Mouse (Mus musculus) limb, embryonic 12.5 days (tissue): ENCODE data around the gene Opcml. TPM values are rescaled to one million over a fixed set of nuclear protein-coding genes. Genes with fewer than 3 reads are reported as not detected.

ENCODE experiments used
- ATAC-seq: fragments of 200-750 bp; cut with Nextera tagmentation; 2 replicates; pipeline ENCODE4 v1.8.0; 2017; ENCODE audit warnings: low read depth, moderate TSS enrichment; ENCODE audit not compliant: insufficient number of reproducible peaks, insufficient read depth, low FRiP score, low TSS enrichment
- H3K27ac ChIP-seq: fragments of 300-500 bp; sonication (generic); 2 replicates; pipeline ENCODE4 v1.5.1; 2016; ENCODE audit warnings: mild to moderate bottlenecking, moderate library complexity
- H3K27me3 ChIP-seq: fragments of 300-500 bp; sonication (generic); 2 replicates; pipeline ENCODE4 v1.6.1; 2016; ENCODE audit warnings: mild to moderate bottlenecking, moderate library complexity
- H3K36me3 ChIP-seq: fragments of 300-500 bp; sonication (generic); 2 replicates; pipeline ENCODE4 v1.6.1; 2016; ENCODE audit warnings: mild to moderate bottlenecking, moderate library complexity
- H3K4me1 ChIP-seq: fragments of 300-500 bp; sonication (generic); replicated peaks from 2 replicates; pipeline ENCODE4 v1.6.1; 2016
- H3K4me2 ChIP-seq: fragments of 300-500 bp; sonication (generic); 2 replicates; pipeline ENCODE4 v1.6.1; 2016; ENCODE audit warnings: mild to moderate bottlenecking, moderate library complexity
- H3K4me3 ChIP-seq: fragments of 300-500 bp; sonication (generic); replicated peaks from 2 replicates; pipeline ENCODE4 v1.5.1; 2016; ENCODE audit warnings: mild to moderate bottlenecking
- H3K9ac ChIP-seq: fragments of 300-500 bp; sonication (generic); replicated peaks from 2 replicates; pipeline ENCODE4 v1.6.1; 2016; ENCODE audit warnings: mild to moderate bottlenecking, moderate library complexity
- H3K9me3 ChIP-seq: fragments of 300-500 bp; sonication (generic); 2 replicates; pipeline ENCODE4 v1.6.1; 2016; ENCODE audit warnings: mild to moderate bottlenecking, moderate library complexity
- WGBS: fragments of 180-500 bp; shearing (Covaris S2); methylation state at CpG from one replicate; pipeline ENCODE4 v1.1.7; 2016; 5-methylcytosine and 5-hydroxymethylcytosine counted together
- polyA plus RNA-seq: library from polyadenylated mRNA; unstranded; fragments of >200 nt; fragmentation: Nextera tagmentation; extraction: Ambion mirVana; gene quantifications from 2 replicates; pipeline ENCODE4 v1.2.1, GENCODE M21; 2016

Opcml gene
- polyA plus RNA-seq, 1 experiment from 2014 or later, result 1.6 TPM

DNA sequence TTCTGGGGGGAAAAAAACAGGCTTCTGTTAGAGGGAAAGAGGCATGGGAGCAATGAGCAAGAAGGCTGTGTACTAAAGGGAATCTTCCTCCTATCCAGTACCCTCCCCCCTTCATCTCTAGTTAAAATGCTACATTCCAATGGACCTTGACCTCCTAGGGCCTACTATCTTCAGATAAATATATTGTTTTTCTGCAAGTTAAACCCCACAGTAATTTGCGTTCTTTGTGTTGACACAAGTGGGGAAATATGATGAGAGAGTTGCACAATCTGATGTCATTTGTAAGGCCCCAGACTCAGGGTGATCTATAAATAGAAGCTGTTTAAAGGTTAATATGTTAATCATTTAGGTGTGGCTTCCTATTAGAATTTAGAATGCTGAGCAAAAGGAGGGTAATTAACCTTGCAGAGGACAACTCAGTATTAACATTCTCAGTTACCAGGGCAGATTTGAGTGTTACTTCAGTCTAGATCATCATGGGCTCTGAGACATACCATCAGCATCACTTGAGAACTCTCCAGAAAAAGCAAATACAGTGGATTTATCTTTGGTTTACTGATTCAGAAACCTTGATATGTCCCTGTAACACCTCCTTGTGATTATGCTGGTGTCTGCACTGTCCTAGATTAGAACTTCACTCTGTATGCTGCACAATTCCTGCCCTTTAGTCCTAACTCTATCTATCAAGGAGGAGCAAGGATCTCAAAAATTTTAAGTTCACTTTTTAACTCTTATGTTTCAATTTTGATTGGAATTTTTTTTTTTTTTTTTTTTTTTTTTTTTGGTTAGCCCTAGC is 762.0 kb downstream of the Opcml start:
- H3K9me3 ChIP-seq, result no peaks in the 10 kb centered on the region
- ATAC-seq, result no peak
- WGBS, result 81% methylated on average over 1 of the region's 1 CpGs
- no peak overlapping the region for H3K4me3 ChIP-seq
- H3K36me3 ChIP-seq, result no peaks in the 10 kb centered on the region
- H3K27ac ChIP-seq, result no peak overlapping the region
- H3K9ac ChIP-seq, result no peak overlapping the region
- H3K27me3 ChIP-seq, result no peaks in the 10 kb centered on the region
- H3K4me1 ChIP-seq, result no peaks in the 10 kb centered on the region
- H3K4me2 ChIP-seq, result no peak overlapping the region

DNA sequence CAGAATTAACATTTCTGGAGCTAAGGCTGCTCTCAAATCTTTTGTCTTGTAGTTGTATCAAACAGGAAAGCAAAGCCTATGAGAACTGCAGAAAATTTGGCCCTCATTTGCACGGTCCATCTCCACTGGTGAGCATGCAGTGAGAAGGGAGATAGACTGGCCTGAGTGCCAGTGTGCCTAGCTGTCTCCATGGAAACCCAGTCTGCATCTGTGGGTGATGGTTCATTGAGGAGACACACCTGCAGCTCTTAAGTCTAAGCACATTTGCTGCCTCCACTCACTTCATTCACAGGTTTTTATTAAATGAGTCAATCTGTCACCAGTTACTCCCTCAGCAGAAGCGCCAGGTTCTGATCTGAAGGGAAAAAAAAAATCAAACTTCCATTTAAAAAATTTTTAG is 768.1 kb downstream of the Opcml start:
- no peak for ATAC-seq
- Histone ChIP-seq H3K36me3 (no peaks in the 10 kb centered on the region), H3K4me2 (no peak overlapping the region), H3K27ac (no peak overlapping the region), H3K9me3 (no peaks in the 10 kb centered on the region), H3K27me3 (no peaks in the 10 kb centered on the region), H3K9ac (no peak overlapping the region), H3K4me1 (no peaks in the 10 kb centered on the region), H3K4me3 (no peak overlapping the region)
- 93% methylated on average over 2 of the region's 2 CpGs for whole genome bisulfite sequencing

DNA sequence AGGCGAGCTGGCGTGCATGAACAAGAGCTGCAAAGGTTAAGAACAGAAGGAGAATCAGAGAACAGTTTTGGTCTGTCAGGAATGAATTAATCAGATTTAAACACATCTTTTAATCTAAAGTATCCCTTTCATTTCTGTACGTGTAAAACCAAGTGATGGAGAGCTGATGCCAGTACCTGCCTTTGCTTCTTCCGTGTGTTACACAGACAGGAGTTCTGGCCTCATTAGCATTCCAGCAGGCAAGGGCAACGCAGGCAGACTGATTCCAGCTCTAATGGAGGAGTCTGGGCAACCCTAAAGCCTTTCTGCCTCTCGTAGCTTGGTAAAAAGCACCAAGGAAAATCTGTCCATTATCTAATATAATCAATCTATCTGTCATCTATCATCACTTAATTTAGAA is 771.2 kb downstream of the Opcml start:
- H3K4me1 ChIP-seq, result no peaks in the 10 kb centered on the region
- WGBS, result 60% methylated on average over 6 of the region's 6 CpGs

DNA sequence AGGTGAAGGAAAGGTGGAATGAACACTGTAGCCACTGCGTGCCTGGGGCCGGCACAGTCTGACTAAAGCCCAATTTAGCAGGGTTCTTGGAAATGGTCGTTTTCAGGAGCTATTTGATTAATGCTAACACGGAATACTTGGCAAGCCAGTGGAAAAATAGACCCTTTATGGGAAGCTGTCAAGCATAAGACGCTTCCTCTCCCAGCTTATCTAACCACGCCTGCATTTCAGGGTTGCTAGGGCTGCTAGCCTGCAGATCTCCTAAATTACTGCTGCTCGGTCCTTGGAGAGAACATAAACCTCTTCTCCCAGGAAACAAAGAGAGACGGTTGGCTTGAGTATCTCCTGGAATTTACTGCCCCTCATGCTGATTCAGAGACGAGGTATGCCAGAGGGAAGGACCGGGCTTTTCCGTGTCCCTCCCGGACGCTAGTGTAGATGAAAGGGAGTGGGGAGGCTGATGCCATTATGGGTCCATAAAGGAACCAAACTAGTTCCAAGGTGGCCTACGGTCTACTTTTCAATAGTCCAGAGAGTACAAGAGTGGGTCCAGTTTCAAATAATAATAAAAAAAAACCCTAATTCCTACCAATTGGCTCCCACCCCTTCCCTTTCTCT is 772.6 kb downstream of the Opcml start:
- 34% methylated on average over 14 of the region's 14 CpGs for WGBS
- no peak overlapping the region for H3K9ac ChIP-seq
- H3K4me2 ChIP-seq, result no peak overlapping the region
- H3K4me1 ChIP-seq, result no peaks in the 10 kb centered on the region
- no peak overlapping the region for H3K27ac ChIP-seq
- no peaks in the 10 kb centered on the region for H3K9me3 ChIP-seq
- H3K27me3 ChIP-seq, result no peaks in the 10 kb centered on the region
- no peak overlapping the region for H3K4me3 ChIP-seq
- no peaks in the 10 kb centered on the region for H3K36me3 ChIP-seq
- no peak for ATAC-seq

More for the DNA sequence above, 771.2 kb downstream of the Opcml start:
- no peak overlapping the region for H3K4me3 ChIP-seq
- no peak overlapping the region for H3K4me2 ChIP-seq
- H3K9ac ChIP-seq, result no peak overlapping the region
- no peak for ATAC-seq
- H3K27ac ChIP-seq, result no peak overlapping the region
- no peaks in the 10 kb centered on the region for H3K36me3 ChIP-seq
- H3K27me3 ChIP-seq, result no peaks in the 10 kb centered on the region
- H3K9me3 ChIP-seq, result no peaks in the 10 kb centered on the region

DNA sequence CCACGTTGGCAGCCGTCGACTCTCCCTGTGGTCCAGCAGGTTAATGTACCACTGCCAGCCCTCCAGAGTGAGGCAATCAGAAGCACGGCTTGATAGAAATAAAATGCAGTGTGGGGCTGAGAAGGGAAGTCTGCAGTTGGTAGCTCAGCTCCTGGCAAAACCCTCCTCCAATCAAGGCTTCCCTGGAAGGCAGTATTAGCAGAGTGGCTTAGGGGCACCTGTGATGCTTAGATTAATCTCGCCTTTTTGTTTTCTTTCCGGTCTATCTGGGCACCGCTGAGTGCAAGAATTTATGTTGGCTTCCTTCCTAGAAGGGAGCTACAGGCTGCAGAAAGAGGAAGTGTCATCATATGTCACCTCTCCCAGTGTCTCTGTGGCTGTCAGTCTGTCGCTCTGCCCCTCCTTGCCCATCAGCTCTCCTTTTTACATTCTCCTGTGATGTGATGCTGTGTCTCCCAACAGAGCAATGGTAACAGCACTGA is 778.5 kb downstream of the Opcml start:
- H3K4me2 ChIP-seq, result no peak overlapping the region
- H3K4me1 ChIP-seq, result peaks cover 17% of the 10 kb centered on the region
- no peaks in the 10 kb centered on the region for H3K36me3 ChIP-seq
- H3K27me3 ChIP-seq, result no peaks in the 10 kb centered on the region
- 15% methylated on average over 8 of the region's 8 CpGs for WGBS
- H3K9ac ChIP-seq, result no peak overlapping the region
- no peaks in the 10 kb centered on the region for H3K9me3 ChIP-seq
- H3K4me3 ChIP-seq, result no peak overlapping the region
- H3K27ac ChIP-seq, result no peak overlapping the region
- no peak for ATAC-seq

DNA sequence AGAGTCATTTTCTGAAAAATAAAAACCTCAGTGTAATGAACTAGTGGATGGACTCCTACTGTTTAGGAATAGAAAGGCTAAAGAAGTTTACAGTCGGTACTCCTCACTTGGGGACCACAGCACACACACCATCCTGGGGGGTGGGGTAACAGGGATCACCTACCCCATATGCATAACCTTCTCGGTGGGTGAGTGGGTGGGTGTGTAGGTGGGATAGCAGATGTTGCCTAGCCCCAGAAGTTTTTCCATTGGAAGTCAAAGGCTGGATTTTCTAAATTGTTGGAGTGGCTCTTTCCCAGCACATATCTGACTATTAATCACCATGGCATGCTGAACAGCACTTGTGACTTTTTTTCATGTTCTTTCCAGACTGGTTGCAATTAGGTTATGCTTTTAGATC is 779.2 kb downstream of the Opcml start:
- ATAC-seq, result no peak
- Histone ChIP-seq H3K27ac (no peak overlapping the region), H3K9me3 (no peaks in the 10 kb centered on the region), H3K4me3 (no peak overlapping the region), H3K36me3 (no peaks in the 10 kb centered on the region), H3K27me3 (no peaks in the 10 kb centered on the region), H3K4me2 (no peak overlapping the region), H3K4me1 (peaks cover 17% of the 10 kb centered on the region), H3K9ac (no peak overlapping the region)
- 10% methylated on average over 2 of the region's 2 CpGs for WGBS

DNA sequence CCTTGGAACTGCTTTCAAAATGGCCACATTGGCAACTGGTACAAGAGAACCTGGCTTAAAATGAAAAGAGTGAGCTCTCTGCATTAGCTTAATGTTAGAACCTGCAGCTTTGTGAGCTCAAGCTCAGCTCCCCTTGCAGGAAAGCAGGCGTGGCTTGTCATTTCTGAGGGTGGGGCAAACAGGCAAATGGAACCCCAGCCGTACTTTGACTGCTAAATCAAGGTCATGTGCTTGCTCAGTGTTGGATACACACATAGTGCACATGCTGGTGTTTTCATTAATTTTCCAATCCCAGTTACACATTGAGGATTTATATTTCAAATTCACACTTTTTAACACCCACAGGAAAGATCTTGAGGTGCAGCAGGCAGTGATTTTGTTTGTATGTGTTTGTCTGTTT is 781.1 kb downstream of the Opcml start:
- WGBS, result 65% methylated on average over 2 of the region's 2 CpGs

DNA sequence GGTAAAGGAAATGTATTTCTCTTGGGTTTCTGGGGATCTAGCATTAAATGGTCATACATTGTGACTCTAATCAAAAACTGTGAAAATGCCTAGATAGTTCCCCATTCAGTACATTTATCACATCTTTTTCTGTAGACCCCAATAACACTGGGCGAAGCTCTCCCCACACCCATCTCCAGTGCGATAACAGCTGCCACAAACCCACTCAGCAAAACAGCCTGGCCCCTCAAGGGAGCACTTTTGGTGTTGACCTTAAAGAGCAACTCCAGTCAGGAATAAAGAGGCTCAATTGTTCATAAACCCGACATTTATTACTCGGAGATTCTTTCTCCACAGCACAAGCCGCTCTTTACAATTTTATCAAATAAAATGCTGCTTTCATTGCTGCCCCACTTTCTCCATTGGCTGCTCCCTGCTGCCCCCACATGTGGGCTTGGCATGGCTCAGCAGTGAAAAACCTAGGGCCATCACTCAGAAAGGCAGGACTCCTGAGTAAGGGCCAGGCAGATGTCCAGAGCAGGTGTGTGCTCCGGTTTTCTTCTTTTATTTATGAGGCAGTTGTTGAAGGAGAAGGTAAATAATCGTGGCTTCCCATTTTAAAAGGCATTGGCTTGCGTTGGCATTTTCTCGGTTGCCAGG is 781.7 kb downstream of the Opcml start:
- peaks cover 17% of the 10 kb centered on the region for H3K4me1 ChIP-seq

More for the DNA sequence above, 781.1 kb downstream of the Opcml start:
- ATAC-seq, result no peak
- H3K27me3 ChIP-seq, result no peaks in the 10 kb centered on the region
- no peak overlapping the region for H3K27ac ChIP-seq
- H3K36me3 ChIP-seq, result no peaks in the 10 kb centered on the region
- peaks cover 17% of the 10 kb centered on the region for H3K4me1 ChIP-seq
- H3K4me3 ChIP-seq, result no peak overlapping the region
- H3K4me2 ChIP-seq, result no peak overlapping the region
- no peak overlapping the region for H3K9ac ChIP-seq
- H3K9me3 ChIP-seq, result no peaks in the 10 kb centered on the region

DNA sequence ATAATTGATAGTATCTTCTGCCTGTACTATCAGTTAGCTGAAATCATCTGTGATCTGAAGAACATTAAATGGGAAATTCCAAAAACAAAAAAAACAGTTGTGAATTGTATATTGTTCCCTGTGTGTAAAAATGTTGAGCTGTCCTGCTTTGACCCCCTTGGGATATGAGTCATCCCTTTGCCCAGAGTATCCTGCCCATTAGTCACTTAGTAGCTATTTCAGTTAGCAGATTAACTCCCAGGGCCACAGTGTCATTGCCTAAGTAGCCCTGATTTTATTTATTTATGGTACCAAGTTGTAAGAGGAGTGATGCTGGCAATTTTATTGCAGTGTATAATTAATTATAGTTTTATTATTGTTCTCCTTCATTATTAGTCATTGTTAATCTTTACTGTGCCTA is 788.2 kb downstream of the Opcml start:
- no peaks in the 10 kb centered on the region for H3K4me1 ChIP-seq
- no peak overlapping the region for H3K9ac ChIP-seq
- no peaks in the 10 kb centered on the region for H3K9me3 ChIP-seq
- no peak overlapping the region for H3K27ac ChIP-seq
- no peaks in the 10 kb centered on the region for H3K27me3 ChIP-seq
- H3K4me3 ChIP-seq, result no peak overlapping the region
- no peak for ATAC-seq
- no peaks in the 10 kb centered on the region for H3K36me3 ChIP-seq
- no peak overlapping the region for H3K4me2 ChIP-seq

More for the DNA sequence above, 781.7 kb downstream of the Opcml start:
- no peak for ATAC-seq
- Histone ChIP-seq H3K4me2 (no peak overlapping the region), H3K27me3 (no peaks in the 10 kb centered on the region), H3K36me3 (no peaks in the 10 kb centered on the region), H3K27ac (no peak overlapping the region), H3K9me3 (no peaks in the 10 kb centered on the region), H3K4me3 (no peak overlapping the region), H3K9ac (no peak overlapping the region)
- 69% methylated on average over 9 of the region's 9 CpGs for WGBS

DNA sequence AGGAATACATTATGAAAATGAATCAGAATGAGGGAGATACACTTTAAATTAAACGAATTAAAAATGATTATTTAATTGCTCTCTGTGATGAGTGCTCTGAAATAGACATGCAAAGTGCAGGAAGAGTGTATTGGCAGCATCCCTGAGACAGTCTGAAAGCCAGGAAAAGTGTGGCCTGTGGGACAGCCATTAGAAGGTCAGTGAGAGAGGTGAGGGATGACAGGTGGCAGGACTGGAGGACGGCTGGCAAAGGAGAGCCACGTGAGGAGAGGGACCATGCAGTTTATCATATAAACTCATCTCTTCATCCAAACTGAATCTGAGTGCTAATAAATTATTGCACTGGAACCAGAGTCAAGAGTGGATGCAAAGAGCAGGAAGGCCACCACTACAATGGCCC is 796.7 kb downstream of the Opcml start:
- H3K27me3 ChIP-seq, result no peaks in the 10 kb centered on the region
- 71% methylated on average over 3 of the region's 3 CpGs for WGBS
- no peak overlapping the region for H3K4me2 ChIP-seq
- ATAC-seq, result no peak
- H3K4me3 ChIP-seq, result no peak overlapping the region
- no peaks in the 10 kb centered on the region for H3K4me1 ChIP-seq
- H3K36me3 ChIP-seq, result no peaks in the 10 kb centered on the region
- H3K27ac ChIP-seq, result no peak overlapping the region
- no peak overlapping the region for H3K9ac ChIP-seq
- H3K9me3 ChIP-seq, result no peaks in the 10 kb centered on the region

DNA sequence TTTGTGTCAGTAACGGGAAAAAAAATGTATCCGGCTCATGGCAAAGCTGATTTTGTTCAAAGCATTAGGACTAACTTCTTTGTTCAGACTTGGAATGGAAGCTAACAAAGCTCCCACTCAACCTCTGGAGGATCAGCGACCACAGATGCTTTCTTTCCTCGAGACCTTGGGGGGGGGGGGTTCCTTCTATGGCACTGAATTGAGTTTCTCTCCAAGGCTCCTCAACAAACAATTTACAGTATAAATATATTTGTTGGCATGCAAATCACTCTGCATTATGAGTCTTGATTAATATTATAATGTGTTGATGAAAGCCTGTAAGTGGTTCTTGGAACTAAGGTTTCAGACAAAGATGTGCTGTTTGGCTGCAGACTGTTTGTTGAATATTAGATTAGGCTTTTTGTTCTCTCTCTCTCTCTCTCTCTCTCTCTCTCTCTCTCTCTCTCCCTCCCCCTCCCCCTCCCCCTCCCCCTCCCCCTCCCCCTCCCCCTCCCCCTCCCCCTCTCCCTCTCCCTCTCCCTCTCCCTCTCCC is 797.3 kb downstream of the Opcml start:
- 93% methylated on average over 4 of the region's 4 CpGs for WGBS
- no peaks in the 10 kb centered on the region for H3K9me3 ChIP-seq
- no peak for ATAC-seq
- H3K4me2 ChIP-seq, result no peak overlapping the region
- no peaks in the 10 kb centered on the region for H3K4me1 ChIP-seq
- H3K9ac ChIP-seq, result no peak overlapping the region
- H3K36me3 ChIP-seq, result no peaks in the 10 kb centered on the region
- H3K27ac ChIP-seq, result no peak overlapping the region
- H3K27me3 ChIP-seq, result no peaks in the 10 kb centered on the region
- H3K4me3 ChIP-seq, result no peak overlapping the region
